Mouse (Mus musculus) CH12.LX (cell line): Measurements from ENCODE around the gene Gm47791. TPM values are rescaled to one million over a fixed set of nuclear protein-coding genes. Genes with fewer than 3 reads are reported as not detected.

Experiments used
- DNase-seq: peaks from one replicate; pipeline ENCODE4 v3.0.0-alpha.2; 2013; ENCODE audit errors: extremely low read depth
- H3K27ac ChIP-seq: 2 replicates; pipeline ENCODE4 v1.5.1; 2012; ENCODE audit warnings: low read depth, mild to moderate bottlenecking, control low read depth, moderate library complexity; ENCODE audit not compliant: insufficient read depth
- H3K27me3 ChIP-seq: replicated peaks from 2 replicates; pipeline ENCODE3; 2012; ENCODE audit warnings: inconsistent platforms
- H3K36me3 ChIP-seq, 2 experiments: replicated peaks in 1 of 2; 2 replicates each; pipeline versions ENCODE3 to v1.6.1; 2012; ENCODE audit warnings: inconsistent platforms in 1 of 2, low read length in 1 of 2, mild to moderate bottlenecking in 1 of 2, mixed read lengths in 1 of 2, moderate library complexity in 1 of 2; ENCODE audit not compliant: control insufficient read depth in 1 of 2, insufficient read depth in 1 of 2
- H3K4me1 ChIP-seq, 2 experiments: 2 replicates each; pipeline ENCODE4 v1.6.1; 2012; ENCODE audit warnings: inconsistent platforms in 1 of 2, moderate library complexity in 1 of 2; ENCODE audit not compliant: insufficient read depth in 2 of 2, control insufficient read depth in 1 of 2
- H3K4me2 ChIP-seq: 2 replicates; pipeline ENCODE4 v1.6.1; 2012; ENCODE audit warnings: low read depth, mild to moderate bottlenecking, control low read depth; ENCODE audit not compliant: poor library complexity, insufficient read depth, severe bottlenecking
- H3K4me3 ChIP-seq, 3 experiments: fragments of 150-350 bp in 1 of 3; sonication (generic) in 1 of 3; replicated peaks in 1 of 3; 2 replicates each; pipeline versions ENCODE3 to v1.5.1; 2011 to 2012; ENCODE audit warnings: low read depth in 2 of 3, low read length in 2 of 3, mild to moderate bottlenecking in 2 of 3, moderate library complexity in 2 of 3, control low read depth in 1 of 3, improper control_type of control experiment in 1 of 3, inconsistent platforms in 1 of 3, mixed read lengths in 1 of 3; ENCODE audit not compliant: poor library complexity in 1 of 3
- H3K79me2 ChIP-seq: replicated peaks from 2 replicates; pipeline ENCODE4 v1.6.1; 2012; ENCODE audit warnings: mild to moderate bottlenecking, moderate library complexity; ENCODE audit not compliant: control insufficient read depth, poor library complexity, insufficient read depth, severe bottlenecking; ENCODE audit errors: extremely low read depth
- H3K9ac ChIP-seq: 2 replicates; pipeline ENCODE4 v1.6.1; 2012; ENCODE audit warnings: low read depth, mild to moderate bottlenecking, control low read depth, moderate library complexity; ENCODE audit not compliant: insufficient read depth
- H3K9me3 ChIP-seq: replicated peaks from 2 replicates; pipeline ENCODE3; 2012; ENCODE audit warnings: low read length, inconsistent platforms, mixed read lengths
- BHLHE40 ChIP-seq: IDR thresholded peaks from 2 replicates; pipeline ENCODE4 v1.6.1; 2011; ENCODE audit warnings: mild to moderate bottlenecking, low read depth, low read length, improper control_type of control experiment
- CHD1 ChIP-seq: IDR thresholded peaks from 2 replicates; pipeline ENCODE4 v1.6.1; 2012; ENCODE audit warnings: low read depth, low read length, improper control_type of control experiment, inconsistent platforms
- CHD2 ChIP-seq: IDR thresholded peaks from 2 replicates; pipeline ENCODE4 v1.6.1; 2011; ENCODE audit warnings: low read length, improper control_type of control experiment
- E2F4 ChIP-seq: IDR thresholded peaks from 2 replicates; pipeline ENCODE4 v1.6.1; 2011; ENCODE audit warnings: low read depth, low read length, improper control_type of control experiment; ENCODE audit not compliant: insufficient replicate concordance
- ELF1 ChIP-seq: IDR thresholded peaks from 2 replicates; pipeline ENCODE4 v1.6.1; 2014; ENCODE audit warnings: low read depth, mild to moderate bottlenecking, inconsistent platforms, low read length, improper control_type of control experiment
- EP300 ChIP-seq: IDR thresholded peaks from 2 replicates; pipeline ENCODE4 v1.6.1; 2011; ENCODE audit warnings: low read length, improper control_type of control experiment
- ETS1 ChIP-seq: conservative IDR thresholded peaks from 2 replicates; pipeline ENCODE4 v1.6.1; 2012; ENCODE audit warnings: low read depth, mild to moderate bottlenecking, inconsistent platforms, low read length, improper control_type of control experiment, moderate library complexity
- HCFC1 ChIP-seq: IDR thresholded peaks from 2 replicates; pipeline ENCODE4 v1.6.1; 2012; ENCODE audit warnings: low read depth, mild to moderate bottlenecking, inconsistent platforms, low read length, improper control_type of control experiment
- JUN ChIP-seq: IDR thresholded peaks from 2 replicates; pipeline ENCODE4 v1.6.1; 2011; ENCODE audit warnings: low read depth, mild to moderate bottlenecking, low read length, improper control_type of control experiment, moderate library complexity; ENCODE audit not compliant: insufficient read depth
- KAT2A ChIP-seq: IDR thresholded peaks from 2 replicates; pipeline ENCODE4 v1.6.1; 2012; ENCODE audit warnings: low read length, improper control_type of control experiment, inconsistent platforms; ENCODE audit not compliant: insufficient replicate concordance
- MAFK ChIP-seq: IDR thresholded peaks from 2 replicates; pipeline ENCODE4 v1.6.1; 2011; ENCODE audit warnings: low read length, improper control_type of control experiment; ENCODE audit not compliant: insufficient replicate concordance
- MAX ChIP-seq: IDR thresholded peaks from 2 replicates; pipeline ENCODE4 v1.6.1; 2011; ENCODE audit warnings: low read length, improper control_type of control experiment
- MEF2A ChIP-seq: IDR thresholded peaks from 2 replicates; pipeline ENCODE4 v1.6.1; 2014; ENCODE audit warnings: low read depth, mild to moderate bottlenecking, inconsistent platforms, low read length, improper control_type of control experiment, borderline replicate concordance
- MYC ChIP-seq: IDR thresholded peaks from 2 replicates; pipeline ENCODE4 v1.6.1; 2011; ENCODE audit warnings: low read depth, mild to moderate bottlenecking, improper control_type of control experiment, low read length
- PAX5 ChIP-seq: IDR thresholded peaks from 2 replicates; pipeline ENCODE4 v1.6.1; 2012; ENCODE audit warnings: low read length, inconsistent platforms, mixed read lengths
- POLR2A ChIP-seq: IDR thresholded peaks from 2 replicates; pipeline ENCODE4 v1.6.1; 2011; ENCODE audit warnings: low read depth, mild to moderate bottlenecking, improper control_type of control experiment, low read length
- POLR2AphosphoS2 ChIP-seq: IDR thresholded peaks from 2 replicates; pipeline ENCODE4 v1.6.1; 2011; ENCODE audit warnings: low read depth, low read length, improper control_type of control experiment
- SMC3 ChIP-seq: IDR thresholded peaks from 2 replicates; pipeline ENCODE4 v1.6.1; 2011; ENCODE audit warnings: low read depth, low read length, improper control_type of control experiment
- TBP ChIP-seq: conservative IDR thresholded peaks from 2 replicates; pipeline ENCODE4 v1.6.1; 2011; ENCODE audit warnings: low read depth, low read length, improper control_type of control experiment
- TCF12 ChIP-seq: IDR thresholded peaks from 2 replicates; pipeline ENCODE4 v1.6.1; 2014; ENCODE audit warnings: low read depth, mild to moderate bottlenecking, inconsistent platforms, low read length, improper control_type of control experiment
- UBTF ChIP-seq: IDR thresholded peaks from 2 replicates; pipeline ENCODE4 v1.6.1; 2012; ENCODE audit warnings: low read depth, mild to moderate bottlenecking, inconsistent platforms, low read length, improper control_type of control experiment, moderate library complexity
- USF2 ChIP-seq: conservative IDR thresholded peaks from 2 replicates; pipeline ENCODE4 v1.6.1; 2011; ENCODE audit warnings: low read depth, low read length, improper control_type of control experiment
- ZC3H11A ChIP-seq: IDR thresholded peaks from 2 replicates; pipeline ENCODE4 v1.6.1; 2012; ENCODE audit warnings: low read depth, mild to moderate bottlenecking, inconsistent platforms, low read length, improper control_type of control experiment
- ZNF384 ChIP-seq: IDR thresholded peaks from 2 replicates; pipeline ENCODE4 v1.6.1; 2012; ENCODE audit warnings: low read depth, low read length, improper control_type of control experiment, inconsistent platforms
- dilution Hi-C: fragments of 300-500 bp; cut with MboI; formaldehyde crosslinking; loops from 2 replicates; pipeline ENCODE4 v1.14.3; 2020; ENCODE audit warnings: low sequenced_read_pairs; ENCODE audit not compliant: extremely low pct_unique_long_range_greater_than_20kb, extremely low pct_ligation_motif_present
- in situ Hi-C: fragments of 300-500 bp; cut with MboI; formaldehyde crosslinking; loops from 3 replicates; pipeline ENCODE4 v1.14.3; 2019; ENCODE audit warnings: low sequenced_read_pairs, low pct_ligation_motif_present, low pct_unique_long_range_greater_than_20kb, mixed read lengths
- polyA plus RNA-seq: library from polyadenylated mRNA; unstranded; fragments of >175 nt; gene quantifications from 2 replicates; pipeline ENCODE4 v1.2.1, GENCODE M21; 2012; ENCODE audit warnings: low read depth; ENCODE audit not compliant: insufficient read length
- total RNA-seq, 2 experiments: library from RNA; depleted of rRNA; stranded (reverse); fragments of 300-350 nt in 1 of 2; fragments of >200 nt in 1 of 2; gene quantifications; 2 replicates each; pipeline ENCODE4 v1.2.3; 2012 to 2014

Gene Gm47791
- not detected in 2 replicates for total RNA-seq (2012; rRNA removed)
- not detected in 2 replicates for total RNA-seq (2014; rRNA removed)
- polyA plus RNA-seq: not detected in 2 replicates

GRCm38 (mm10) chr1:82771022-82771586, at the start of gene Gm47791:
Gene Gm47791, minus strand, starts transcription at chr1:82771243.
- in situ Hi-C loops (loop anchor here (25.0 kb wide), 1 partner anchor 209 kb away; no protein-coding TSS in a partner anchor), dilution Hi-C loops (no loop called here)
- Histone ChIP-seq H3K9me3 (no peaks in the 10 kb centered on the region), H3K4me3 (no peak within 1 kb of the TSS), H3K9ac (no peak within 1 kb of the TSS), H3K79me2 (no peaks in the 10 kb centered on the region), H3K27ac (no peak within 1 kb of the TSS), H3K36me3 (no peaks in the 10 kb centered on the region), H3K4me2 (no peak within 1 kb of the TSS), H3K4me1 (0 out of 4 replicates have a peak, but pooled peaks cover 0 to 4% of the 10 kb centered on the region in 2 experiments), H3K27me3 (no peaks in the 10 kb centered on the region)
- TF ChIP-seq TBP (no peak), HCFC1 (no peak), MYC (no peak), PAX5 (no peak), KAT2A (no peak), UBTF (no peak), MAFK (no peak), ELF1 (no peak), EP300 (no peak), CHD2 (no peak), TCF12 (no peak), MEF2A (no peak), BHLHE40 (no peak), USF2 (no peak), SMC3 (no peak), POLR2AphosphoS2 (no peak), E2F4 (no peak), ZC3H11A (no peak)
- no peak for DNase-seq

- H3K9me3 ChIP-seq: no peaks in the 10 kb centered on the region
- TF ChIP-seq POLR2A: no peak
- TF ChIP-seq CHD2: no peak
- TF ChIP-seq ZC3H11A: no peak
- no peak for TF ChIP-seq MAX
- TF ChIP-seq TCF12: no peak
- TF ChIP-seq MAFK: no peak
- TF ChIP-seq UBTF: no peak
- TF ChIP-seq JUN: no peak
- TF ChIP-seq CHD1: no peak
- TF ChIP-seq ETS1: no peak
- TF ChIP-seq ZNF384: no peak
- no peak overlapping the region for H3K4me3 ChIP-seq
- DNase-seq: no peak
- no peak overlapping the region for H3K27ac ChIP-seq
- H3K79me2 ChIP-seq: no peaks in the 10 kb centered on the region
- H3K9ac ChIP-seq: no peak overlapping the region
- H3K36me3 ChIP-seq: no peaks in the 10 kb centered on the region
- no peak overlapping the region for H3K4me2 ChIP-seq
- in situ Hi-C loops: no loop called here
- dilution Hi-C loops: no loop called here
- no peaks in the 10 kb centered on the region for H3K27me3 ChIP-seq
- H3K4me1 ChIP-seq: peaks cover 14 to 25% of the 10 kb centered on the region in 2 experiments
These were observed 49.7 kb upstream of the Gm47791 start for GRCm38 (mm10) chr1:82820626-82821186.
